Mouse (Mus musculus) left cerebral cortex, adult 9 months (tissue): Measurements from ENCODE around the gene Myl9.
"Not testable (repeated sequence)": the region's sequence is repeated elsewhere in the genome, so short reads cannot be mapped to it uniquely, and the experiment has no call there.

Experiments used
- DNase-seq, 2 experiments: peaks; one replicate each; pipeline ENCODE4 v3.0.0; 2022; ENCODE audit warnings: low spot score in 2 of 2

The Myl9 gene

DNA sequence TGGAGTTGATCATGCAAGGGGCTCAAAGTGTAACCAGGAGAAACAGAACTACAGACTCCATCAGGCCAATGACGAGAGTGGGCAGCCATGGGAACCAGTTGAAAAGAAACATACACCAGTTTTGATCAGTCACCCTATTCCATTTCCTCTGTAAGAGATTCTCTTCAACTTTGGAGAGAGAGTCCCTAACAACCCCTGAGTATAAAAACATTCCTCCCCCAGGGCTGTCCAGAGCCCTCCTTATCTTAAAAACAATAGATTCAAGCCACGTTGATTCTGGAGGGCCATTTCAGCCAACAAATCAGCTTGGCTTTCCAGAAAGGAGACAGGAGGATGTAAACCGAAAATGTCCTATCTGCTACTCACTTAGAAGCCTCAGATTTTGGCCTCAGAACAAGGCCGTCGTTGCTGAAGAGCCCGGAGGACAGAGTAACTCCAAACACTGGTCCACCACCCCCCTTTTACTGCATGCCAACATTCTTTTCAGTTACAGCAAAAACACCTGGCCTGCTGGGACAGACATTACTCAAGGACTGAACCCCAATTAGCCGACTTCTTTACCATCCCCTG lies 8.9 kb downstream of the Myl9 start:
- DNase-seq = no peak

DNA sequence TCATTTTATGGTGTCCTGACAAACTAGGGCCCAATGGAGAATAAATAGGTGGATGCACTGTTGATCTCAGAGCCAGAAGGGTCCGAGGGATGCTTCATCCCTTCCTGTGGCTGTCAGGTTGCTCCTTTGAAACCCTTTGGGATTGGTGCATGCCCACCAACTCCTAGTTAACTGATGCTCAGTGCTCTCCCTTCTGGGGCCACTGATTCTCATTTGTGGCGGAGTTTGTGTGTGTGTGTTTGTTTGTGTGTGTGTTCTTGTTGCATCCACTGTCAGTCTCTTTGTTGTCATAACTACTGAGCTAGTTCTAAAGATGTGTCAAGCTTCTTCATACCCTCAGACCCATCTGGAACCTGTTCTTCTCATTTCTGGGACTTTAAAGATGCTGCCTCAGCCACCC lies 9.7 kb downstream of the Myl9 start:
- DNase-seq = no peak

DNA sequence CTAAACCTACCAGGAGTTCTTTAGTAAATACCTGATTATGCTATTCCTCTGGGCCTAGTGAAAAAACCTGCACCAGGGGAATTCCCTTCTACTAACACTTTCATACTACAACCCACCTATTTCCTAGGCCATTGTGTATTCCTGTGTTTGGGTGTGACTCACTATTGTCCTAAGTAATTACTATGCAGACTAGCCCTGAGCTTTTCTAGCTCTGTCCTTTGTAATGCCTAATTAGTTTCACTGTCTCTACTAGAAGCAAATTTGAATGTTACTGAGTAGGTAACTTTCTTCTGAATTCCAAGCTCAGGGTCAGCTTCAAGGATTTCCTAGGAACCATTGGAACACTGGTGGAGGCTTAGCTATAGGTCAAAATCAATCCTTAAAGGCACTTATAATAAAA lies 11.1 kb downstream of the Myl9 start:
- DNase-seq = not testable (repeated sequence)

DNA sequence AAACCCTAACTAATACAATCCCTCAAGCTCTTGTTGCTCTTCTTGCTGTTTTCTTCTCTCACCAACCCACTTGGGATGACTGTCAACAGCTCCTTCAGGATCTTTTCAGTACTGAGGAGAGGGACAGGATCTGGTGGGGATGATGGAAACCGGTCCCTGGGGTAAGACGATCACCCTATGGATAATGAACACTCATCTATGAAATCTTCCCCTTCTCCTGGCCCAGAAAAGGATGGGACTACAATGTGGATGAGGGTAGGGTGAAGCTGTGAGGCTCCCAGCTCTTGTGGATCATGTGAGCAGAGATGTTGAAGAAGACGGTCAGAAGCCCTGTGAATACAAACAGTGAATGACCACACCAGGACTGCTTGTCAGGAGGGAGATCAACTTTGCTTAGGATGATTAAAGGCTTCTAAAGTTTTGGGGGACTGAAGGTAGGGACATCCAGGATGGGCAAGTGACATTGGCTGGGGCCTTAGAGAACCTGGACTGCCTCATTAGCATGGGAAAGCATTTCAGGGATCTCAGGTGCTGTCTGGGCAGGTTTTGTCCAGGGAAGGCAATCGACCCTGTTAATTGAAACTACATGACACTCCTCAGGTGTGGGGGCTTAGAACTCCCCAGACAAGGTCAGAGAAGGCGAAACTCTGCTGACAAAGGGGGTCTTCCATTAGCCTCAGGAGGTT lies 12.0 kb downstream of the Myl9 start:
- DNase-seq = no peak

DNA sequence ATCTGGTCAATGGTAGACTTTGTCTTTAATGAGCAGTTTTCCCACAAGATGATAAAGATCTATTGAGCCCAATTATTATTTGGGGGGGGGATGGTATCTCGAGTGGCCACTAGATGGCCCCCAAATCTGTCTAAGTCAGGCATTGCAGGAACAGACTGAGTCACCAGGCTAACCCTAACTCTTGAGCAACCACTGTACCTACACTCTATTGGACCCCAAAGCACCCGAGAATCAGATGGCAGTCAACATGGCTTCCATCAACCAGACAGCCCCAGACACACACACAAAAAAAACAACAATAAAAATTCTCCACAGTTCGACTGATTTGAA lies 12.5 kb downstream of the Myl9 start:
- DNase-seq = no peak

DNA sequence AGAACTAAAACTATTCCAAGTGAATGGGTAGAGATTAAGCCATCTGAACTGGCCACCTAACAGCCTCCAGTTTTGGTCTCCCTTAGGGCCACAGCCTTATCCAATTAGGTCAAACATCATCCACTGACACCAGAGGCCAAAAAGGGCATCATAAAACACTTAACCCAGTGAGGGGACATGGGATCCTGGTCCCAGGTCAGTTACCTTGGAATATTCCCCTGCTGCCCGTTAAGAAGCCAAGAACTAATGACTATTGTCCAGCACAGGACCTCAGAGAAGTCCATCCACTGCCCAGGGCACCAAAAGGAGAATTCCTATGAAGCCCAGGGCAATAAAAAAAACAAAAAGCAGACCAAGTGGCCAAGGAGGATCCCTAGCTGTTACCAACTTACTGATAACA lies 13.6 kb downstream of the Myl9 start:
- no peak for DNase-seq

DNA sequence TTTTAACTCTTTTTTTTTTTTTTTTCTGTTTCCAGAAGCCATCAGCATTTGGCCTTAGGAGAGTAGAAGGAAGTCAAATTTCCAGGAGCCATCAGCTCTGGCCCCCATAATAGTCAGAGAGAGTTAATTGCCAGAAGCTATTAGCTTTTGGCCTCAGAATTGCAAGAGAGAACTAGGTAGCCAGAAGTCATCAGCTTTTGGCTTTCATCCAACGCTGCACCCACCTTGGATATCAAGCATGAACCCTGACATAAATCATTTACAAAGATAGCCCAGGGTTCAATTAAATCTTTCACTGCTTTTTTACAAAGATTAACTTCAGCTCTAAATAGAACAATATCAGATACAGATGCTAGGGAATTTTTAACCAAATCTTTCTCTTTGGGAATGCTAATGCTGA lies 23.3 kb downstream of the Myl9 start:
- DNase-seq = no peak

DNA sequence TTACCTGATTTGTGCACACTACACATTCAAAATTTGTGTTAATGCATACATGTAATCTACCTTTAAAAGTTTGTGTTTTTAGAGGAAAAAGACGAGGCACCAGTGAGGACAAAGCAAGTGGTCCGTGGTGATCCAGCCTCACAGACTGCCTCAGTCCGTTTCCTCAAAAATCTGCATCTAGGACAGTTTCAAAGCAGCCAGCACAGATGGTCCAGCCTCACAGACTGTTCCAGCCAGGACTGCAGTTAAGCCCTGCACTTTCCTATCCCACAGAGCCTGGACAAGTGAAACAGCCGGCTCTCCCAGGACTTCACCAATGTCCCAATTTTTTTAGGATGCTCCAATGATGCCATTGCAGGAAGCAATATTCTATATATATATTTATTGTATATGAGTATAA lies 25.8 kb downstream of the Myl9 start:
- no peak for DNase-seq

DNA sequence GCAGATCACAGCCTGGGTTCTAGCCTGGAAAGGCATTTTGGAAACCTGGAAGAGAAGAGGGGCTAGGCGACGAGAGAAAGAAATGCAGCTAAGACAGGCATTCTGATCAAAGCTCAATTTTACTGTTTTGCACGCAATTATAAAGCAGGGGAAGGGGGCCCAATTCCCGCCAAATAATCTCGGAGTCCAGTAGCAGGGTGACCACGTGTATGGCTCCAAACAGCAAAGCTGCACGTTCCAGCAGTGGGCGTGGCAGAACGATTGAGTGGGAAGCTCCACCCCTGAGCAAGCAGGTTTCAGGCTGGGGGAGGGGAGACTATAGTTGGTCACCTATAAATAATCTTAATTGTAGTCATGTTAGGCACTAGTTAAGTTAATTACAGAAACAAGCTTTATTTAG lies 26.9 kb downstream of the Myl9 start:
- DNase-seq = not testable (repeated sequence)

DNA sequence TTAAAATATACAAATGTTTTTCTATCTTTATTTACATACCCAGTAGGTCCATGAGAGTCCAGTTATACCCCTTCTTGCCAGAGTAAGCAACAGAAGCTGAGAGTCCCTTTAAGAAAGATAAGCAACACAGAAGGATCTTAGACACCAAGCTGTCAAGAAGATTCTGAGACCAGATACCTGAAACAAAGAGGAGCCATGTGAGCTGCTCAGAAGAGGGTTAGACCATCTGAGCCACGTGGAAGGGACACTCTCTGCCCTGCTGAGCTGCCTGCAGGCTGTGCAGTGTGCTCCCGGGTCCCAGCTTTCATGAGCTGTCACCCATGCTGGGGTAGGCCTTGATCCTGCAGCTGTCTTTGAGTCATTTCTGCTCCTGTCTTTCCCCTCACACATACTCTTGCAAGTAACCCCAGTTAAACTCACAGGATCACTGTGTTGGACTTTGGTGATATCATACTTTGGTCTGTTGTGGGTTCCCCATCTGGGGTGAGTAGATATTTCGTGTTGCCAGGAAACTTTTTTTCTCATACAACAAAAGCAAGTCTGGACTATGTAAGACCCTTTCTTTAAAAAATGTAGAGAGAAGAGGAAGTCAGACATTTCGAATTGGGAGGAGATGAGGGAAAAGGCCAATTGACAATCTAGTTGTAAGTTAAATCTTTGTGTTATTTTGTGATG lies 28.6 kb downstream of the Myl9 start:
- DNase-seq = no peak

DNA sequence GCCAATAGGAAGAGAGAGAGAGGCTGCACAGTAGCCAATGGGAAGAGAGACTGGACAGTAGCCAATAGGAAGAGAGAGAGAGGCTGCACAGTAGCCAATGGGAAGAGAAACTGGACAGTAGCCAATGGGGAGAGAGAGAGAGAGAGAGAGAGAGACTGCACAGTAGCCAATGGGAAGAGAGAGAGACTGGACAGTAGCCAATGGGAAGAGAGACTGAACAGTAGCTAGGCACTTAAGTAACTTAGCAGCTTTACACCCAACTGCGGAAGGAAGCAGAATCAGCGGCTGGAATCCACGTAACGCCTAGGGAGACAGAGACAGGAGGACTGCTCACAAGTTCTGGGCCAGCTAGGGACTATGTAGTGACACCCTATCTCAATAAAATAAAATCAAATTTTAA lies 29.4 kb downstream of the Myl9 start:
- no peak for DNase-seq

DNA sequence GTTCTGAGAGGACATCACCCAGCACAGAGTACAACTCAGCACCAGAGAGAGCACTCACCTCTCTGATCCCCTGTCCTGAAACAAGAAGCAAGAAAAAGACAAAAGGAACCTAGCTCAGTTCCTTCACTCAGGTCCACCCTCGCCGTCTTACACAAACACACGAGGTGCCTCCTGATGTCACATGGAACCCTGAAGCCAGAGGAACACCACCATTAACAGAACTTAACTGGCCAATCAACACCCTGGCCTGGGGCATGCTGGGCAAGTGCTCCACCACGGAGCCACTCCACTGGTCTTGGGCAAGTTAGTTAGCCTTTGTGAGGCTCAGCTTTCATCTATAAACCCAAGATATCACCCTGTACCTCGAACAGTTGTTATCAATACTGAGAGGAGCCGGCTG lies 31.7 kb downstream of the Myl9 start:
- DNase-seq = no peak

DNA sequence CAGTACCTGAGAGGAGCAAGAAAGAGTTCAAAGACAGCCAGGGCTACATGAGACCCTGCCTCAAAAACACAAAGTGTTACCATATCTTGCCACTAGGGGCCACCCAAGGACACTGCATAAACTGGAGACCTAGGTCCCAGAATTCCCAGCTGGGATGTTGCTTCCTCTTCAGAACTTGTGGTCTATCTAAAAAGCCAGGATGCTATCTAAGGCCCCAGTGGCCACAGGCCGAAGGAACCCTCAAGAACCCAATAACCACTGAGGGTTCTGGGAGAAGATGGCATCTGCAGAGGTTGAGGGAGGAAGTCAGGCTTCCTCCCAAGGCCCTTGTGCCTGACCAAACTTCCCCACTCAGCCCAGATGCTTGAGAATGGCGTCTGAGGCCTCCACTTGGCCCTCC lies 34.4 kb downstream of the Myl9 start:
- peak; percentile 7 to 69 for DNase-seq

DNA sequence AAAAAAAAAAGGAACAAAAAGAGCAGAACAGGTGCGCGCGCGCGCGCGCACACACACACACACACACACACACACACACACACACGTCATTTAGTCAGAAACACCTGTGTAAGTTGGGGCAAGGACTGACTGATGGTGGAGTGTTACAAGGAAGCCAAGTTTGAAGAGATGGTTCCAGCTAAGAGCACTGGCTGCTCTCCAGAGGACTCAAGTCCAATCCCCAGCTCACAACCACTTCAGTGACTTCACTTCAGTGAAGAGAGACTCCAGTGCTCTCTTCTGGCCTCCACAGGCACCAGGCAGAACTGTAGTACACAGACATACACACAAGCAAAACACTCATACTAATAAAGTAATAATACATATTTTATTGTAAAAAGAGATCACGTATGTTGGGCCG lies 35.5 kb downstream of the Myl9 start:
- no peak for DNase-seq

DNA sequence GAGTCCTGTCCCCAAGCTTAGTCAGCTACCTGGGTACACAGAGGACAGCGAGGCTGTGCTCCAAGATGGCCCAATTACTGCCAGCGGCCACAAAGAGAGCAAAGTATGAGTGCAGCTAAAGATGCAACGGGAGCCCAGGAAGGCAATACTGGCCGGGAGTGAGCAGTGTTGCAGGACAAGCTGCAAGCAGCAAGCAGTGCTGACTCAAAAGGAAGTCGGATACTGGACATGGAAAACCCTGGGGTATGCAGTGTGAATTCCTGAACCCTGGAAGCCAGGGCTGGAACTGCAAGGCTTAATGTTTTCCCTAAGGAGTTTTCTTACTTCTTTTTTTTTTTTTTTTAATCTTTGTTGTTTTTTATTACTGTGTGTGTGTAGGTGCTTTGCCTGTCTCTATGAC lies 36.3 kb downstream of the Myl9 start:
- no peak for DNase-seq

DNA sequence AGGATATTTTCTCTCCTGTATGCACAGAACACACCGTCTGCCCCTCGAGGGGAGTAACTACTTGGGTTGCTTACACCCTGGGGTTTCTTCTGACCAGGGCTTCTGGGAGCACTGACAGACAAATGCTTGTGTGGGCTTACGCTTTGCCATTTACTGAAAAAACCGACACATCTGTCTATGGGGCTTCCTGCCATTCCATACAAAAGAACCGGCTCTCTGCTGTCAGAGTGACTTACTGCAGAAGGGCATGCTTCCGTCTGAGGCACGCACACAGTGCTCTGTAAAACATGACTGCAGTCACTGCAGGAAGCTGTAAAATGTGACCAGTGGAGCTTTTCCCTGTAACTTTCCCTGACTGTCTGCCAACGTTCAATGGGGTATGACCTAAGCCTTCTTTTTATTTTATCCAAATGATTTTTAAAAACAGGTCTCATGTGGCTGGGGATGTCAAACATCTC lies 39.2 kb downstream of the Myl9 start:
- no peak for DNase-seq

DNA sequence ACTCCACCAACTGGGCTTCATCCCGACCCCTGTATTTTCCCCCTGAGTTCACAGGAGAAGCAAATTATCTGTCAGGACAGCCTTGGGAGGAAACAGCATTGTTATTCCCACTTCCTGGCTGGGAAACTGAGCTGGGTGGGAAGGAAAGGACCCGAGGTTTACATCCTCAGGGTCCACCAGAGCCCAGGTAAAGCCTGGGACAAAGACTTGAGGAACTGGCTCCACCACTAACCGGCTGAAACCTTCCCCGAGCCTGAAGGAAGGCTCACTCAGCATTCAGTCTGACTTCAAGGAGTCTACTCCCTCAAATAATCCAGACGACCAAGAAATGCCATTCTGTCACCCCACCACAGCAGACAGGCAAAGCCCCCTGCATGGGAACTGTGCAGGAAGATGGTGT lies 39.7 kb downstream of the Myl9 start:
- DNase-seq = no peak

DNA sequence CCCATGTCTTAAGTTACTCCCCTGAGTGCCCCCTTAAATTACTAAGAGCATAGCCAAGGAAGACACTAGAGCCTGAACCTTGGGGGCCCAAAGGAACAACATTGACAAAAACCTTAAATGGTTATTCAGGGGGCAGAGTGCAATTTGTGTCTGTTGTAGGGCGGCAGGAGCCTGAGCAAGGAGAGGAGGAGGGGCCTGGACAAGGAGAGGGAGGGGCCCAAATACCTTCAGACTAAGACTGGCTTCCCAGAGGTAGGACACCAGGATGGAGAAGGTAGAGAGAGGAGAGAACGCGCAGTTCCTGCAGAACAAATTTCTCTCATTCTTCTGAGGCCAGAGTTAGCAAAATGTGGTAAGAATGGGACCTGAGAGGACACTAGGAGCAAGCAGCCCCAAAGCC lies 40.2 kb downstream of the Myl9 start:
- no peak for DNase-seq

DNA sequence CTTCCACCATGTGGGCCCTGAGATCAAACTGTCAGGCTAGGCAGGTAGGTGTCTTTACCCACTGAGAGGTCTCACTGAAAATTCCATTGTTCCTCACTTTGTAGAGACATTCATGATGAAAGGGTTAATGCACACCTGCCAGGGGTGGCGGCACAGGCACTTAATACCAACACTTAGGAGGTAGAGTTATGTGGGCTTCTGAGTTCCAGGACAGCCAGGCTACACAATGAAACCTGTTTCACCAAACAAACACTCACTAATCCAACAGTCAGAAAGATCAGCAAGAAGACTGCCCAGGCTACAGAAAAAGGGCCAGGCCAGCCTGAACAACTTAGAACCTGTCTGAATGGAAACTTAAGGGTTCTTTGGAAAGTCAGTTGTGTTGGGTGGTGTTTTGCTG lies 40.9 kb downstream of the Myl9 start:
- DNase-seq = no peak

DNA sequence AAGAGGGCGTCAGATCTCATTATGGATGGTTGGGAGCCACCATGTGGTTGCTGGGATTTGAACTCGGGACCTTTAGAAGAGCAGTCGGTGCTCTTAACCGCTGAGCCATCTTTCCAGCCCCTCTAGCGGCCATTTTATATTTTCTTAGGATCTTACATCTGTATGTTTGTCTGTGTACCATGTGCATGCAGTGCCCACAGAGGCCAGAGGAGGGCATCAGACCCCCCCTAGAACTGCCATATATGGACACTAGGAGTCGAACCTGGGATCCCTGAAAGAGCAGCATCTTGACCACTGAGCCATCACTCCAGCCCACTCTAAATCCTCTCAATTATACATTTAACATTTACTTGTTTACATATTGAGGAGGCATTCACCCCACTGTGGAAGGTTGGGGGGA lies 49.9 kb downstream of the Myl9 start:
- DNase-seq = not testable (repeated sequence)
